Mouse (Mus musculus): ENCODE measurements around the gene Plk3.
A peak's percentile ranks its signal among the peaks of the same experiment; 100 is the strongest.

Plk3 gene

DNA sequence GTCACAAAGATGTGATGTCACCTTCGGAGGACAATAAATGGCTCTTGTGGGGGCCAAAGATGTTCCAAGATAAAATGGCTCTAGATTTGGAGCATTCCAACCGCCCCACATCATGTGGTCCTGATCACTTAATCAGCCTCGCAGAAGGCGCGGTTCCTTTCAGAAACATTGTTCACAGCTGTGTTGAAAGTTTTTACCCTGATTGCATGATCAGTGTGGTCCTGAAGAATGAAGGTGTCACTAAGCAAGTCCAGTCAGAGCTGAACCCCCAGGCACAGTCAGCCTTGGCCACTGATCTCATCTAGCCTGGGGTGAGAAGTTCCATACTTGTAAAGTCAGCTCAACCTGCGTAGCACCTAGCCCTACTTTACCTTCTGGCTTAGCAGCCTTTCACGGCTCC is 15.8 kb downstream of the Plk3 start:
- no peak for DNase-seq

DNA sequence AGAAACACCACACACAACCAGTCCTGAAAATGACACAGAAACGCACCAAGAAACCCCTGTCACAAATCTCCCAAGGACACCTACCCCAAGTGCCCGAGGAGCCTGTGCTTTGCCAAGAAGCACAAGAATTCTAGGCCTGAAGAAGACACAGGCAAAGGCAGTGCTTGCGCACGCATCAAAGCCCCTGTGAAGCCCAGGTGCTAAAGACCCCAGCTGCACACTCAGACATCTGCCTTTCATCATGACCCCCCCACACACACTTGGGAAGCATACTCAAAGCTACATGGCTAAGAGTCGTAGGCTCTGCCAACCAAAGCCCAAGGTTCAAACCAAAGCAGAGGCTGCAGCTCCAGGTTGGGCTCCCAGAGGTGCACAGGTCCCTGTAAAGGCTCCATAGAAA is 18.2 kb downstream of the Plk3 start:
- DNase-seq, result no peak

DNA sequence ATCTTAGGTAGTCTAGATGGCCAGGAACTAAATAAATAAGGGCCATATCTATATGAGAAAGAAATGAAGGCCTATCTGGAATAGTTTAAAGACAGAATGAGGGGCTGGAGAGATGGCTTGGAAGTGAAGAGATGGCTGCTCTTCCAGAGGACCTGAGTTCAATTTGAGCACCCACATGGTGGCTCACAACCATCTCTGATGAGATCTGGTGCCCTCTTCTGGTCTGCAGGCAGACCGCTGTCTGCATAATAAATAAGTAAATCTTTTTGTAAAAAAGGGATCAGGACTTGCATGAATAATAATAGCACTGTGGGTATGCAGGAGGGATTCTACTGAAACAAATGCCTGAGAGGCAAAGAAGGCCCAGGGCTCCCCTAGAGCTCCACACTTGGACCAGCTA is 20.5 kb downstream of the Plk3 start:
- DNase-seq, result no peak

DNA sequence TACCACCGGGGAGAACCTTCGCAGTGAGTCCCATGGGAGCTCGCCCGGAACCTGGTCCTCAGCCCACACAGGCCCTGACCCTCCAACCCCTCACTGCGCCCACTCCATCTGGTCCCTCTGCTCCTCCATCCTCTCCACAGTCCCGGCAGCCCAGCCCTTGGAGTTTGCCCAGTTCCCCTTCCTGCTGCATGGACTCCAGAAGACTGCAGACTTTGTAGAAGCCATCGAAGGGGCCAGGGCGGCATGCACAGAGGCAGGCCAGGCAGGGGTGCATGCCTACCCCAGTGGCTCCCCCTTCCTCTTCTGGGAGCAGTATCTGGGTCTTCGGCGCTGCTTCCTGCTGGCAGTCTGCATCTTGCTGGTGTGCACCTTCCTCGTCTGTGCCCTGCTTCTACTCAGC is 22.8 kb downstream of the Plk3 start:
- DNase-seq, result no peak

DNA sequence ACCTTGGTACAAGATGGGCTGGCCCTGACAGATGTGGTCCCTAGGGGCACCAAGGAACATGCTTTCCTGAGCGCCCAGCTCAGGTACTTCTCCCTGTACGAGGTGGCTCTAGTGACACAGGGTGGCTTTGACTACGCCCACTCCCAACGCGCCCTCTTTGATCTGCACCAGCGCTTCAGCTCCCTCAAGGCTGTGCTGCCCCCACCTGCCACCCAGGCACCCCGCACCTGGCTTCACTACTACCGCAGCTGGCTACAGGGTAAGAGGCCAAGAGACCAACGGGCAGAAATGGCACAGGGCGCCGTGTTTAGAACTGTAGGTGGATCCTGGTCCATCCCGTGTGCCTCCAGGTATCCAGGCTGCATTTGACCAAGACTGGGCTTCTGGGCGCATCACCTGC is 23.5 kb downstream of the Plk3 start:
- no peak for DNase-seq

DNA sequence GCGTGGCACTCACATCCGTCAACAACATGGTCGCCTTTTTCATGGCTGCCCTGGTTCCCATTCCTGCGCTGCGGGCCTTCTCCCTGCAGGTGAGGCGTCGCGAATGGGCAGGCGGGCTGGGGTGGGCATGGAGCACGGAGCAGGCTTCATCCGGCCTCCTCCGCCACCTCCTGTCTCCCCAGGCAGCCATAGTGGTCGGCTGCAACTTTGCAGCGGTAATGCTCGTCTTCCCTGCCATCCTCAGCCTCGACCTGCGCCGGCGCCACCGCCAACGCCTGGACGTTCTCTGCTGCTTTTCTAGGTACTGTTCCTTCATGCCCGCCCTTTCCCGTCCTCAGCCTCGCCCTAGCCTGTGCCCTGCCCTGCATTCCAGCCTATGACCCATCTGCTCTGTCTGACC is 24.4 kb downstream of the Plk3 start:
- DNase-seq, result no peak

DNA sequence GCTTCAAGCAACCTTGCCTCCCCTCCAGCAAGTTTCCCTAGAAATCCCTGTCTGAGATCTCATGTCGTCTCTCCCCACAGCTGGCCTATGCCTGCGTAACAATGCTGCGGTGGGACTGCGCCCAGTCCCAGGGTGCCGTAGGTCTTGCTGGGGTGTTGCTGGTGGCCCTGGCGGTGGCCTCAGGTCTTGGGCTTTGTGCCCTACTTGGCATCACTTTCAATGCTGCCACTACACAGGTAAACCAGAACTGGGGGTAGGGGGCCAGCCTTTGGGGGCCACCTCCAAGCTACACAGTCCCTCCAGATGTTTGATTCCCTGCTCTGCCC is 25.3 kb downstream of the Plk3 start:
- DNase-seq, result no peak

DNA sequence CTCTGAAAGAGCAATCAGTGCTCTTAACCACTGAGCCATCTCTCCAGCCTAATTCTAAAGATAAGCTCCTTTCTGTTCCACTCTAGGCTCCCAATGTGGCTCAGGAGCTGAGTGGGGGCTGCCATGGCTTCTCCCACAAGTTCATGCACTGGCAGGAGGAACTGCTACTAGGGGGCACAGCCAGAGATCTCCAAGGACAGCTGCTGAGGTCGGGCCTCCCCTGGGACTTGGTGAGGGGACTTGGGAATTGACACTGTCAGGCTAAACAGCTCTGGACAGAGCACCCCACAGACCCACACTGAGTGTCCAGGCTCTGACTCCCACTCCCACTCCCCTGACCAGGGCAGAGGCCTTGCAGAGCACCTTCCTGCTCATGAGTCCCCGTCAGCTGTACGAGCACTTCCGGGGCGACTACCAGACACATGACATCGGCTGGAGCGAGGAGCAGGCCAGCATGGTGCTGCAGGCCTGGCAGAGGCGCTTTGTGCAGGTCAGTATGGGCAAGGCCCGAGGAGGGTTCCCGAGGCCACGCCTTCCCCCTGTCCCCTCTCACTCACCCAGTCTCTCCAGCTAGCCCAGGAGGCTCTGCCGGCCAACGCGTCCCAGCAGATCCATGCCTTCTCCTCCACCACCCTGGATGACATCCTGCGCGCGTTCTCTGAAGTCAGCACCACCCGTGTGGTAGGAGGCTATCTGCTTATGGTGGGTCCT is 25.8 kb downstream of the Plk3 start:
- DNase-seq, result no peak

DNA sequence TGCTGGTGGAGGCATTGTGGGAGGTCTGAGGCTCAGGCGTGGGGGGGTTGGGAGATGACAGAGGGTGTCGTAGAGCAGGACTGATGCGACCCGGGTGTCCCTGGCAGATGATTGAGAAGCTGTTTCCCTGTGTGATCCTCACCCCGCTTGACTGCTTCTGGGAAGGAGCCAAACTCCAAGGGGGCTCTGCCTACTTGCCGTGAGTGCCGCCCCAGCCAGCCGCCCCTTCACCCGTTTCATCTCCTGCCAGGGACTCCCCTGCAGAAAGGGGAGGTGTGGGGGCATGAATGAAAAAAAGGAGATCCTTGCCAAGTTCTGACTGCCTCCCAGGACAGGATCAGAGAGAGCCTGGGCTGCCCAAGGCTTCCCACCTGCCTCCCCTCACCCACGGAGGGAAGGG is 28.6 kb downstream of the Plk3 start:
- peak in 1 of 2 experiments; percentile 69 for DNase-seq

DNA sequence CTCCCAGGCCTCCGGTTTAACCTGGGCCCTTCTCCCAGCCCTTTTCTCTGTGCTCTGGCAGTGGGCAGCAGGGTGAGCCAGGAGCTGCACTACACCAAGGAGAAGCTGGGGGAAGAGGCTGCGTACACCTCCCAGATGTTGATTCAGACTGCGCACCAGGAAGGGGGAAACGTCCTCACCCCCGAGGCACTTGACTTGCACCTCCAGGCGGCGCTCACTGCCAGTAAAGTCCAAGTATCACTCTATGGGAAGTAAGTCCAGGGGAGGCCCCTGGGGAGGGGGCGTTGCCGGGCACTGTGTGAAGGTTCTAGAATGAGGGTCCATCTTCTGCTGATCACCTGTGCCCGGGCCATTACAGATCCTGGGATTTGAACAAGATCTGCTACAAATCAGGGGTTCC is 29.1 kb downstream of the Plk3 start:
- no peak for DNase-seq

DNA sequence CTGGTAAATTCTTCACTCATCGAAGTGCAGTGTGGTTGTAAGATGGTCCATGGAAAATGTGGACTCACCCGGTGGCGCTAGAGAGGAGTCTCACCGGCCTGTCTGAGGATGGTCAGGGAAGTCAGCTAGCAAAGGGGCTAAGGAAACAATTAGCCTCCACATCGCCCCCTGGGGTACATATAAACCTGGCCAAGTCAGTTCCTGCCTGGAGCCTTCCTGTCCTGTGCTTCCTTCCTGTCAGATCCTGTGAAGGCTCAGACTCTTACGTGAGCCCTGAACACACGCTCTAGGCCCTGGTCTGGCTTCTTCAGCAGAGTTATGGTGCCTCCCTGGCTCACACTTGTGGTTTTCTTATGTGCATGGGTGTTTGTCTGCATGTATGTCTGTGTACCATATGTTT is 32.5 kb downstream of the Plk3 start:
- DNase-seq, result peak; percentile 67 to 78

DNA sequence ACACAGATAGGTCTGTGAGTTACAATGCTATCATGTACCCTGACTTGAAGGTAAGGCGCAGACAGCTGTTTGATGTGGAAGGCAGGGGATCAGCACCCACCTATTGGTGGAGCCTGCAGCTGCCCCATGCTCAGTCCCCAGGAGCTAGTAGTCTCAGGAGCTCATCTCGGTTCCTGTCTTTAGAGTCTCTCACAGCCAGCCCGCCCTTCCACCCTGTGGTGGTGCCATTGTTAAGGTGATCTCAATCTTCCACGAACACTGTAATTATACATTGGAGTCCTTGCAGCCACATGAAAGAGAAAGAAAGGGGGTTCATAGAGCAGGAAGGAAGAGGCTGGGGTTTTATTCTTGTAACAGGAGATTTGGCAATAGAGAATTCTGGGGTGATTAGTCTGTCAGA is 33.7 kb downstream of the Plk3 start:
- no peak for DNase-seq

DNA sequence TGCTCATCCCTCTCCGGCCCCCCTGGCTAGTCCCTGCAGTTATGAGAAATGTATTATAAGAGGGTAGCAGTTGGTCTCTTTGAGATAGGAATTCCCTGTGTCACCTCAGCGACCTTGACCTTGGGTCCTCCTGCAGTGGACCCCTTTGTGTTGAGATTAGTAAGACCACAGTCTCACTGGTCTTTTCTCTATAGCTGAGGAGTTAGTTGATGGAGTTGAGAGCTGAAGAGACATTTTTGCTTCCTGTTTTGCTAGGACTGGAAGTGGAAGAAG is 35.1 kb downstream of the Plk3 start:
- no peak for DNase-seq

DNA sequence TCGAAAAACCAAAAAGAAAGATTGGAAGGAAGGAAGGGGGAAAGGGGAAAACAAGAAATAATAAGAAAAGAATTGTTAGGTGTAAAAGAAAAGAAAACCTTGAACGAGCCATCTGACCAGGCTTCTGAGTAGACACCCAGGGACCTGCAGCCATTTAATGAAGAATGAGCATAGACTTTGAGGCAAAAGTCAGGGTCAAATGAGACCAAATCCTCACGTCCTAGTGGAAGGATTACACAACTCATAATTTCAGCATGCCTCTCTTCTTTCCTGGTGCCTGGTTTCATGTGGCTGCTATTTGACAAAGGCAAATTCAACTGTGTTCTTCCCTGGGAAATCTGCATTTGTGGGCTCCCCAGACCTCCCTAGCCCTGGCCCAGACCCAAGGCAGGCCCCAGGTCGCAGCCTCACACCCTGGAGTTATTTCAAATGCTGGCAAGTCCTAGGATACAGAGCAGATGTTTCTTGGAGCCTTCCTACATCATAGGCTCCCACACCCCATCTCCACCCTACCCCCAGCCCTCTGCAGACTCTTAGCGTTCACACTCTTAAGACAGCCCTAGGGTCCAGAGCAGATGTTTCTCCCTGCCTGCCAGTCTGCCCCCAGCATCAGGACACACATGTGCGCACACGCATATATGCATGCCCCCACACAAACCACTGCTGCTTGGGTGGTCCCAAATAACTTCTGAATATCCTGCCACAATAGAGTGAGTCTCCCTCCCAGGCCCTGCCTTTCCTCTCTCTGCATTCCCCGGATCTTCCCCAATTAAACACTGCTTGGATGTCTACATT is 35.6 kb downstream of the Plk3 start:
- no peak for DNase-seq

DNA sequence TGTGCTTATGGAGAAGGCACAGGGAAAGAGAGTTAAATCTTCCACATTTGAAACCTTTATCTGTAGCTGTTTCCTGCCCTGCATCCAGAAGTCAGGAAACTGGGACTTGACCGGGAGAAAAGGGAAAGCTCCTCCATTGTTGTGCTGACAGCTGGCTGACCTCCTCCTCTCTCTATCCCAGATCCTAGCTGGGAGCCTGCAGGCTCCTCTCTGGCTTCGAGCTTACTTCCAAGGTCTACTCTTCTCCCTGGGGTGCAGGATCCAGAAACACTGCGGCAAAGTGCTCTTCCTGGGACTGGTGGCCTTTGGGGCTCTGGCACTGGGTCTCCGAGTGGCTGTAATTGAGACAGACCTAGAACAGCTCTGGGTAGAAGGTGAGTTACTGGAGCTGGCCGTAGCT is 37.1 kb downstream of the Plk3 start:
- DNase-seq, result peak; percentile 14 to 34

DNA sequence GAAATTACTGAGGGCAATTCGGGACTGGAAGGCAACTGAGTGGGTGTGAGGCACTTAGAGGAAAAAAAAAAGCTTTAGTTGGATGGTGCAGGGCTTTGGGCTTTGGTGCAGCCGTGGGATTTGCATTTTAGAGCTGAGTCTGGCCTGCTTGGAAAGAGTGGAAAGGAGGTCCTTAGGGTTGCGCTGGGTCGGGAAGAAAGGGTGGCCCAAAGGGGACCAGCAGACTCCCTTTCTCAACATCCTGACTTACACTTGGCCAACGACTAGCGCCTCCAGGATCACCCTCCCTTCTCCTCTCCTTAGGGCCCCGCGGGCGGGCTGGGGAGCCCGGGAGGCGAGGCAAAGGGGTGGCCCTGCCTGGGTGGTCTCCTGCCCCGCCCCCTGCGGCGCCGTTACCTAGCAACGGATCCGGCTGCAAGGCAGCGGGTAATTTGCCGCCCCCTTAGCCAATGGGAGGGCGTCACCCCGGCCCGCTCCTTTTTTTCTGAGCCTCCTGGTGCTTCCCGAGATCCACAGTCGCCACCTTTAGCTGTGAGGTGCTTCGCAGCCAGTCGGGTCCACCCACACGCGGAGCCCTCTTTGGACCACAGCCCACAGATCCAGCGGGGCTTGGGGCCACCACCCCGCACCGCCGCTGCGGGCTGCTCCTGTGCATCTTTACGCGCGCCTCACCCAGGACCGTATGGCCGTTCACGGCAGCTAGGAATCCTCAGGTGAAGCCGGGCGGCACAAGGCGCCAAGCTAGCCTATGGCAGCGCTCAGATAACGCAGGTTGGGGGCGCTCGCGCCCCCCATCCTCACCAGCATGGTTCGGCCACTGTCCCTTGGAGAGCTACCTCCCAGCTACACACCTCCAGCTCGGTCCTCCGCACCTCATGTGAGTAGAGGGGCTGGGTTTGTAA is 38.0 kb downstream of the Plk3 start, which contains the start of gene Ptch2:
Ptch2 (plus strand) TSS at position 525 of the 902 bp plus-strand sequence.
- peak; percentile 79 to 83 for DNase-seq

DNA sequence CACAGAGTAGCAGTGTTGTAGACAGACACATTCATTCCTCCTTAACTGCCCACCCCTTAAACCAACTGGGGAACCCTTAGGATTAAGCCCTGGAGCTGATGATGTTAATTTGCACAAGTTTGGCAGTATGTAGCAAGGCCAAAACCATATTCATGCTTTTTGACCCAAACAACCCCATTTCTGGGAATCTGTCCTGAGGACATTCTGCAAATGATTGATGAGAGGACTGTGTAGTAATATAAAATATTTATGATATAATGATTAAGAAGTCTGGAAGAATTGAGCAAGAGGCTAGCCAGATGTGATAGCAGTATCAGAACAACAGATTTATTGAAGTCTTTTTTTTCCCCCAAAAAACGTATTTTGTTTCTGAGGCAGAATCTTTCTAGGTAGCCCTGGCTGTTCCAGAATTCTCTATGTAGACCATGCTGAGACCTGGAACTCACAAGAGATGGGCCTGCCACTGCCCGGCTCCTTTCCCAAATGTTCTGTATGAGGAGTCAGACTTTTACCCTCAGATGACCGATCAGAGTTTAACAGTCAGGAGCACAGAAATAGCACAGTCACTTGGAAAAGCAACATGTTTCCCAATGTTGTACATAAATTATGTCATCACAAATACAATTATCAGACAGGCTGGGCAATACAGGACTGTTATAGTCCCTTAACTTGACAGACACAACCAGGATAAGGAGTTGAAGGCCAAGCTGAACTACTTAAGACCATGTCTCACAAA is 39.0 kb downstream of the Plk3 start:
- peak; percentile 31 to 43 for DNase-seq

DNA sequence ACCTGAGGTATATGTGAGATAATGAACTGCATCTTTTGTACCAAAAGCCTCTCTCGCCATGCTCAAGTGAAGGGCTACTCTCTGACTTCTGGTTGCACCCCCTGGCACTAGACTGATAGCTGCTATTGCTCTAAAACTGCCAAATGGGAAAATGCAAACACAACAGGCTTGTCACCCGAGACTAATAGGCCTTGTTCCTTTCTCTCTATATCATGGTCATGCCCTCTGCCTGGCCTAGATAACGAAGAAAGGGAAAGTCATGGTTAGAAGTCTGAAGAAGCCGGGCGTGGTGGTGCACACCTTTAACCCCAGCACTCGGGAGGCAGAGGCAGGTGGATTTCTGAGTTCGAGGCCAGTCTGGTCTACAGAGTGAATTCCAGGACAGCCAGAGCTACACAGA is 43.2 kb downstream of the Plk3 start:
- no peak for DNase-seq

DNA sequence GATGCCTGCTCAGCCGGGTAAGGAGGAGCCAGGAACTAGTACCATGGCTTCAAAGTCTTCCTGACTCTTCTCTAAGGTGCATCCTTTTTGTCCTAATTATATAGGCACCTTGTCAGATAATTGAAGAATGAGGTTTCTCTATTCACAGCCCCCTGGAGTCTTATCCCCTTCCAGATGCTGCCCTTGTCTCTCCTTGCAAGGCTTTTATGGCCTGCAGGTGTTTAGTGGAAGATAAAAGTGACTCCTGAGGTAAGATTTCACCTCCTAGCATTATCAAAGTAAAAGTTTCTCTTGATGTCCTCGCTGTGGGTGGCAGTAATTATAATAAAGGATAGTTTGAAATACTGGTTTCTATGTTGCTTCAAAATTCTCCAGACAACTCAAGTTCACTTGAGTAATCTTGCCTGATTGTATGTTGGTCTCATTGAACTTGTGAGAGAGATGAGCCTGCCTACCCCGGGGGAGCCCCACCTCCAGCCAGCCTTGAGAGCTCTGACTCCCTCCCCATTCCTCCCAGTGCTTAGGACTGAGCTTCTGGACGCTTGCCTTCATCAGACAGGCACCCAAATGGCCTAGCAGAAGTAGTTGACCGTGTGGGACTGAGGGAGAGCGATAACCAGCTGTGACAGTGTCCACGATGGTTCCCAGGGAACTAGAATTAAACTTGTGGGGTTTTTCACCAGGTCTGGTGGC is 45.7 kb downstream of the Plk3 start:
- DNase-seq, result no peak

Data from kidney, postnatal 36 days (tissue).